Mouse (Mus musculus) left cerebral cortex, postnatal 36 days (tissue): ENCODE data around the gene Zfp358. TPM values are rescaled to one million over a fixed set of nuclear protein-coding genes. Genes with fewer than 3 reads are reported as not detected.

Source experiments
- DNase-seq, 2 experiments: peaks; one replicate each; pipeline ENCODE4 v3.0.0; 2021 to 2022; ENCODE audit warnings: low spot score in 2 of 2, mixed read lengths in 1 of 2
- intact Hi-C: fragments of 180-260 bp; cut with DNase I; formaldehyde crosslinking; loops from one replicate; pipeline ENCODE4 v1.15.1; 2025
- total RNA-seq, 2 experiments: library from RNA; stranded (reverse); gene quantifications; 2 replicates each; pipeline ENCODE4 v1.2.3; 2021

The Zfp358 gene
- total RNA-seq, 2 experiments from 2014 or later = 28.7 to 30.8 TPM

DNA sequence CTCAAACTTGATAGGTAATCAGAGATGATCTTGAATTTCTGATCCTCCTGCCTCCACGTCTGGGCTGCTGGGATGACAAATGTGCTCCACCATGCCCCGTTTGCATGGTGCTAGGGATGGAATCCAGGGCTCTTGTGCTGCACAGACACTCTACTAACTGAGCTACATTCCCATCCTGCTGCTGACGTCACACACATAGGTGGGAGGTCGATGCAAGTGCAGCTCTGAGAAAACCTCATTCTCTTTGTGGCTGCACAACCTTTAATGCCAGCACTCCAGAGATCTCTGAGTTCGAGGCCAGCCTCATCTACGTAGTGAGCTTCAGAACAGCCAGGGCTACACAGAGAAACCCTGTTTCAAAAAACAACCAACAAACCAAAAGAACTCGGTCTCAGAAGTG, 46.2 kb downstream of the Zfp358 start:
- intact Hi-C loops = no loop called here
- DNase-seq = no peak

DNA sequence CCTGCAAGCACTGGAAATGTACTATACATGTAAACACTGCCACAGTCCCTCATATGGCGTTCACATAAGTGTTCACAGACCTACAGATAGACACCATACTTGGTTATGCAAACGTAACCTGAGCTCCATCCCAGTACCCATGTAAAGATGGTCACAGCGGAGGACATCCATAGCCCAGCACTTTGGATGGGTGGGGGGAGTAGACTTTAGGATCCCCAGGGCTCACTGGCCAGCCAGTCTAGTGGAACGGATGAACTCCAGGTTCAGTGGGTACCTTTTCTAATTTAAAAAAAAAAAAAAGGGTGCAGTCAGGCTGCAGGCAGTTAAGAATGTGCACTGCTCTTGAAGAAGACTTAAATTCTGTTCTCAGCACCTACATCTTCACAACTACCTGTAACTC, 47.1 kb downstream of the Zfp358 start:
- intact Hi-C loops = no loop called here
- DNase-seq = no peak

DNA sequence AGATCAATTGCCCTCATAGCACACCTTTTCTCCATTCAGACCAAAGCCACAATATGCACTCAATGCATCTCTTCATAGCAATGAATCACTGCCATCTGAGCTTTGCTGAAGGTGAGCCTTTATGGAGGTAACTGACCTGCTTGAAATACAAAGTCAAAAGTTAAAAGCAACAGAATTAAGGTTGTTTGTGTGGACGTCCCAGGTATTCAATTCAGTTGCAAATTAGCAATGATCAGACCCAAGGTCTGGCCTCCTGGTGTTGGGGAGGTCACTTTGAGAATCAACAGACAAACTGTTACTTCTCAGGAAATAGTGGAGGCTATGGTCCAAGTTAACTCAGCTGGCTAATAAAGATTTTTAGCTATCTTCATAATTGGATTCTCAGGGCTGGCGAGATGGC, 53.6 kb downstream of the Zfp358 start:
- no peak for DNase-seq
- intact Hi-C loops = no loop called here

Other genes with a start within 250 kb of the Zfp358 start
- gene Insr, start 213.5 kb upstream of the Zfp358 start, total RNA-seq = 10 to 100 TPM; 44.5 to 58.4 TPM
- not detected for gene A430078G23Rik, start 139.7 kb upstream of the Zfp358 start, total RNA-seq
- gene Arhgef18, start 100.1 kb upstream of the Zfp358 start, total RNA-seq = 10 to 100 TPM; 45.1 to 51.1 TPM
- 1 to 10 TPM in 1 of 2 experiments, under 1 TPM in 1; 0.54 to 1.3 TPM for gene Pex11g, start 25.5 kb upstream of the Zfp358 start, total RNA-seq
- gene Tex45, start 22.3 kb upstream of the Zfp358 start, total RNA-seq = under 1 TPM in 1 of 2 experiments, not detected in 1; 0.61 TPM
- gene Mcoln1, start 7.3 kb downstream of the Zfp358 start, total RNA-seq = 10 to 100 TPM; 78.8 to 98.1 TPM
- 10 to 100 TPM; 55.9 to 79.2 TPM for gene Pnpla6, start 22.2 kb downstream of the Zfp358 start, total RNA-seq
- not detected for gene C330021F23Rik, start 74.9 kb downstream of the Zfp358 start, total RNA-seq
- 10 to 100 TPM; 35.6 to 39.0 TPM for gene Camsap3, start 94.2 kb downstream of the Zfp358 start, total RNA-seq
- 10 to 100 TPM; 36.6 to 36.9 TPM for gene Xab2, start 128.2 kb downstream of the Zfp358 start, total RNA-seq
- gene Pet100, start 128.4 kb downstream of the Zfp358 start, total RNA-seq = 10 to 100 TPM; 75.6 to 85.4 TPM
- gene Pcp2, start 132.4 kb downstream of the Zfp358 start, total RNA-seq = not detected
- gene Stxbp2, start 137.8 kb downstream of the Zfp358 start, total RNA-seq = 10 to 100 TPM; 44.0 to 61.7 TPM
- gene Retn, start 162.6 kb downstream of the Zfp358 start, total RNA-seq = 1 to 10 TPM in 1 of 2 experiments, under 1 TPM in 1; 0.49 to 1.4 TPM
- gene Mcemp1, start 172.6 kb downstream of the Zfp358 start, total RNA-seq = under 1 TPM in 1 of 2 experiments, not detected in 1; 0.61 TPM
- 10 to 100 TPM; 11.3 to 12.0 TPM for gene Fcor, start 179.2 kb downstream of the Zfp358 start, total RNA-seq
- 10 to 100 TPM; 25.5 to 26.8 TPM for gene Trappc5, start 183.2 kb downstream of the Zfp358 start, total RNA-seq
- not detected for gene Fcer2a, start 201.0 kb downstream of the Zfp358 start, total RNA-seq
- not detected for gene Clec4g, start 227.5 kb downstream of the Zfp358 start, total RNA-seq